Comparison of ENCODE assay signal across 8 mouse cellular contexts in the genomic region with DNA sequence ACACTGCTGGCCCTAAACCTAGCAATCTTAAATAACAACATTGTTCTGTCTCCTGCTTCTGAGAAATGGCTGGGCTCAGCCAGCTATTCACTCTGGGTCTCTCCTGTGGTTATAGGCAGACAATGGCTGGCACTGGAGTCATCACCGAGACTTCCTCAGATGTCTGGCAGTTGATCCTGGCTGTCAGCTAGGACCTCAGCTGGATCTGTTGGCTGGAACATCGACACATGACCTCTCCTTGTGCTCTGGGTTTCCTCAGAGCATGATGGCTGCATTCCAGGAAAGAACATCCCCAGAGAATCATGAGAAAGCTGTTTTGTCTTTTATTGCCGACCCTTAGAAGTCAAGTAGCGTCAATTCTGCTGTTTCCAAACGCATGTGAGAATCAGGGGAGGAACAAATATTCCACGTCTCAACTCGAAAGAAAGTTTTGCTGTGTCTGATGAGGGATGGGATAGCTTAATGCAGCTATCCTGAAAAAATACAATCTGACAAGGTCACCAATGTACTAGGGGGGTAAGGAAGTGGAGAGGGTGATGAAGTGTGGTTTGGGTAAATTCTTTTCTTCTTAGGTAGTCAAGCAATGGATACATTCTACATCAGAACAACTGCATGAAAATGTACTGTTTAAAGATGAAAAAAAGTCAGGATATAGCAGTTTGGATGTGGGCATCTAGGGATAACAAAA.
DNase-seq lines count a peak whose midpoint lies in the region; ATAC-seq and TF ChIP-seq lines count a peak whose summit lies in the region.

No protein-coding gene starts in this region.

- no peak overlapping the region for H3K4me2 ChIP-seq in hindbrain, embryonic 11.5 days (replicated peaks; ENCODE audit: low read depth, low read length)
- no peak overlapping the region for H3K4me2 ChIP-seq in midbrain, postnatal 0 days (ENCODE audit: low read depth, low read length, poor library complexity, severe bottlenecking)

- no peak overlapping the region for H3K27ac ChIP-seq in hindbrain, embryonic 10.5 days
- H3K27ac ChIP-seq in hindbrain, embryonic 11.5 days (ENCODE audit: low read depth, low read length): no peak overlapping the region
- no peak overlapping the region for H3K27ac ChIP-seq in midbrain, postnatal 0 days (ENCODE audit: low read depth, low read length)

- no peaks in the 10 kb centered on the region for H3K9me3 ChIP-seq in hindbrain, embryonic 10.5 days
- H3K9me3 ChIP-seq in hindbrain, embryonic 11.5 days (ENCODE audit: control insufficient read depth, low read length): no peaks in the 10 kb centered on the region
- H3K9me3 ChIP-seq in midbrain, postnatal 0 days (ENCODE audit: low read length): no peaks in the 10 kb centered on the region

- H3K4me1 ChIP-seq in hindbrain, embryonic 10.5 days (replicated peaks): peaks cover 5% of the 10 kb centered on the region; the same call in 1 of the 2 replicates
- no peaks in the 10 kb centered on the region for H3K4me1 ChIP-seq in hindbrain, embryonic 11.5 days (replicated peaks; ENCODE audit: control insufficient read depth, insufficient read depth, low read length)
- H3K4me1 ChIP-seq in midbrain, postnatal 0 days (ENCODE audit: insufficient read depth, low read length): no peaks in the 10 kb centered on the region

- ATAC-seq in hindbrain, embryonic 11.5 days (ENCODE audit: low FRiP score): no peak
- peak; percentile 44; the same call in 1 of the 2 replicates for ATAC-seq in midbrain, postnatal 0 days (ENCODE audit: low FRiP score)
- ATAC-seq in erythroid progenitor cell, adult 5-6 weeks (replicated peaks; ENCODE audit: low FRiP score, poor library complexity, severe bottlenecking): no peak

- H3K36me3 ChIP-seq in hindbrain, embryonic 10.5 days: no peaks in the 10 kb centered on the region
- no peaks in the 10 kb centered on the region for H3K36me3 ChIP-seq in hindbrain, embryonic 11.5 days (ENCODE audit: control insufficient read depth, insufficient read depth, low read length)
- H3K36me3 ChIP-seq in midbrain, postnatal 0 days (ENCODE audit: insufficient read depth, low read length): no peaks in the 10 kb centered on the region

- DNase-seq in hindbrain, embryonic 10.5 days (ENCODE audit: low spot score): peak; percentile 15
- no peak for DNase-seq in hindbrain, embryonic 11.5 days (ENCODE audit: low spot score)
- peak; percentile 91 for DNase-seq in Muller cell, postnatal 12 days (ENCODE audit: inconsistent ontology term)
- DNase-seq in gastrocnemius, adult 8-10 months (ENCODE audit: low spot score in 2 of 2): peak; percentile 68 to 72
- peak; percentile 39 for DNase-seq in kidney, adult 18-20 months
- peak; percentile 85 for DNase-seq in midbrain, postnatal 0 days (ENCODE audit: low spot score)
- no peak for DNase-seq in spleen, adult 18-20 months

- H3K9ac ChIP-seq in hindbrain, embryonic 11.5 days (ENCODE audit: low read depth, low read length): no peak overlapping the region
- no peak overlapping the region for H3K9ac ChIP-seq in midbrain, postnatal 0 days (replicated peaks; ENCODE audit: low read length, poor library complexity, severe bottlenecking)

- TF ChIP-seq CTCF in midbrain, postnatal 0 days (IDR thresholded peaks at IDR 0.05): no peak

- 46% methylated on average over 7 of the region's 7 CpGs for WGBS in hindbrain, embryonic 10.5 days
- 41% methylated on average over 7 of the region's 7 CpGs for WGBS in hindbrain, embryonic 11.5 days
- 41% methylated on average over 7 of the region's 7 CpGs for WGBS in midbrain, postnatal 0 days

- no peaks in the 10 kb centered on the region for H3K27me3 ChIP-seq in hindbrain, embryonic 10.5 days (ENCODE audit: insufficient read depth, poor library complexity, severe bottlenecking)
- no peaks in the 10 kb centered on the region for H3K27me3 ChIP-seq in hindbrain, embryonic 11.5 days (ENCODE audit: control insufficient read depth, insufficient read depth, low read length)
- H3K27me3 ChIP-seq in midbrain, postnatal 0 days (ENCODE audit: insufficient read depth, low read length): no peaks in the 10 kb centered on the region

- H3K4me3 ChIP-seq in hindbrain, embryonic 10.5 days: no peak overlapping the region
- H3K4me3 ChIP-seq in hindbrain, embryonic 11.5 days (ENCODE audit: low read depth, low read length): no peak overlapping the region
- no peak overlapping the region for H3K4me3 ChIP-seq in midbrain, postnatal 0 days (ENCODE audit: low read depth, low read length)

Comparison
In these comparisons a context has a peak if more than half of its experiments do, and no peak if none do; other contexts are left out.
1. DNase-seq: peak in hindbrain, embryonic 10.5 days (single experiment), Muller cell, postnatal 12 days (single experiment), gastrocnemius, adult 8-10 months (2 of 2), kidney, adult 18-20 months (single experiment) and midbrain, postnatal 0 days (single experiment); none in hindbrain, embryonic 11.5 days (single experiment) and spleen, adult 18-20 months (0 of 2).